Mouse (Mus musculus): ENCODE measurements around the gene Ugt1a5. TPM values are rescaled to one million over a fixed set of nuclear protein-coding genes. Genes with fewer than 3 reads are reported as not detected.

Ugt1a5 gene
- total RNA-seq, 1 experiment = not detected

DNA sequence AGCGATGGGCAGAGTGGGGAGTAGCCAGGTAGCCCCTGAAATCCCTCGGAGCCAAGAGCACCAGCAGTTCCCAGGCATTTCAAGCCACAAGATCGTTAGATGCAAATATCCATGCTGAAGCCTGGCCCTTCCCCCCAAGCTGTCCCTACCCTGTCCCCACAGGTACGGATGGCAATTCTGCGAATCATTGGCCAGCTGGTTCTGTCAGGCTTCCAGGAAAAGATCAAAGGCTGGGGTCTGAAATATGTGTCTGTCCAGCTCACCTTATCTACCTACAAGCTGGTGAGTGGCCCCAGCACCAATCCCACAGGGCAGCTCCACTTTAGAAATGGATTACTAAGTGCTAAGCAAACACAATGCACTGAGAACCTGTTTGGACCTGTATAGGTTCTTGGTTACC is 71.5 kb downstream of the Ugt1a5 start:
- H3K4me1 ChIP-seq (ENCODE audit: control insufficient read depth in 2 of 2, insufficient read depth in 2 of 2, low read length in 2 of 2, poor library complexity in 1 of 2) = no peaks in the 10 kb centered on the region
- in situ Hi-C loops (cut with MboI; ENCODE audit: low sequenced_read_pairs in 2 of 2, unreplicated experiment in 2 of 2) = no loop called here
- H3K4me3 ChIP-seq (ENCODE audit: insufficient read depth in 1 of 2, low read depth in 1 of 2, low read length in 2 of 2, poor library complexity in 1 of 2, severe bottlenecking in 1 of 2) = no peak overlapping the region
- DNase-seq (ENCODE audit: low read depth, low spot score) = no peak
- H3K9me3 ChIP-seq (ENCODE audit: control insufficient read depth, insufficient read depth, low read depth, low read length) = no peaks in the 10 kb centered on the region
- no peak for TF ChIP-seq ZC3H11A (IDR thresholded peaks at IDR 0.05; ENCODE audit: borderline replicate concordance, low read depth, low read length)
- no peak for TF ChIP-seq CHD2 (IDR thresholded peaks at IDR 0.05; ENCODE audit: low read depth, low read length)
- no peak for TF ChIP-seq MAFK (IDR thresholded peaks at IDR 0.05; ENCODE audit: insufficient read depth, low read depth, low read length)
- no peak for TF ChIP-seq HCFC1 (IDR thresholded peaks at IDR 0.05; ENCODE audit: borderline replicate concordance, insufficient read depth, low read length)
- no peak for TF ChIP-seq ZNF384 (IDR thresholded peaks at IDR 0.05; ENCODE audit: low read depth, low read length)
- H3K36me3 ChIP-seq (ENCODE audit: control insufficient read depth, insufficient read depth, low read length, poor library complexity, severe bottlenecking) = no peaks in the 10 kb centered on the region
- no peak overlapping the region for H3K27ac ChIP-seq (ENCODE audit: insufficient read depth, low read depth, low read length, poor library complexity, severe bottlenecking)
- no peak overlapping the region for H3K9ac ChIP-seq (ENCODE audit: insufficient read depth, low read depth, low read length, poor library complexity, severe bottlenecking)

- H3K9ac ChIP-seq (ENCODE audit: insufficient read depth, low read depth, low read length, poor library complexity, severe bottlenecking) = no peak overlapping the region
- no peak overlapping the region for H3K4me3 ChIP-seq (ENCODE audit: insufficient read depth in 1 of 2, low read depth in 1 of 2, low read length in 2 of 2, poor library complexity in 1 of 2, severe bottlenecking in 1 of 2)
- TF ChIP-seq CHD2 (IDR thresholded peaks at IDR 0.05; ENCODE audit: low read depth, low read length) = no peak
- TF ChIP-seq ZNF384 (IDR thresholded peaks at IDR 0.05; ENCODE audit: low read depth, low read length) = no peak
- TF ChIP-seq MAFK (IDR thresholded peaks at IDR 0.05; ENCODE audit: insufficient read depth, low read depth, low read length) = no peak
- TF ChIP-seq HCFC1 (IDR thresholded peaks at IDR 0.05; ENCODE audit: borderline replicate concordance, insufficient read depth, low read length) = no peak
- no peak for TF ChIP-seq ZC3H11A (IDR thresholded peaks at IDR 0.05; ENCODE audit: borderline replicate concordance, low read depth, low read length)
- no peak overlapping the region for H3K27ac ChIP-seq (ENCODE audit: insufficient read depth, low read depth, low read length, poor library complexity, severe bottlenecking)
- DNase-seq (ENCODE audit: low read depth, low spot score) = no peak
- H3K4me1 ChIP-seq (ENCODE audit: control insufficient read depth in 2 of 2, insufficient read depth in 2 of 2, low read length in 2 of 2, poor library complexity in 1 of 2) = no peaks in the 10 kb centered on the region
- H3K9me3 ChIP-seq (ENCODE audit: control insufficient read depth, insufficient read depth, low read depth, low read length) = no peaks in the 10 kb centered on the region
- in situ Hi-C loops (cut with MboI; ENCODE audit: low sequenced_read_pairs in 2 of 2, unreplicated experiment in 2 of 2) = no loop called here
- H3K36me3 ChIP-seq (ENCODE audit: control insufficient read depth, insufficient read depth, low read length, poor library complexity, severe bottlenecking) = no peaks in the 10 kb centered on the region
Measured at GRCm38 (mm10) chr1:88238771-88239170, 73.0 kb downstream of the Ugt1a5 start.

- H3K27ac ChIP-seq (ENCODE audit: insufficient read depth, low read depth, low read length, poor library complexity, severe bottlenecking) = no peak overlapping the region
- H3K36me3 ChIP-seq (ENCODE audit: control insufficient read depth, insufficient read depth, low read length, poor library complexity, severe bottlenecking) = no peaks in the 10 kb centered on the region
- no peak overlapping the region for H3K9ac ChIP-seq (ENCODE audit: insufficient read depth, low read depth, low read length, poor library complexity, severe bottlenecking)
- in situ Hi-C loops (cut with MboI; ENCODE audit: low sequenced_read_pairs in 2 of 2, unreplicated experiment in 2 of 2) = no loop called here
- H3K4me1 ChIP-seq (ENCODE audit: control insufficient read depth in 2 of 2, insufficient read depth in 2 of 2, low read length in 2 of 2, poor library complexity in 1 of 2) = no peaks in the 10 kb centered on the region
- H3K4me3 ChIP-seq (ENCODE audit: insufficient read depth in 1 of 2, low read depth in 1 of 2, low read length in 2 of 2, poor library complexity in 1 of 2, severe bottlenecking in 1 of 2) = no peak overlapping the region
- no peak for DNase-seq (ENCODE audit: low read depth, low spot score)
- TF ChIP-seq ZC3H11A (IDR thresholded peaks at IDR 0.05; ENCODE audit: borderline replicate concordance, low read depth, low read length) = no peak
- no peaks in the 10 kb centered on the region for H3K9me3 ChIP-seq (ENCODE audit: control insufficient read depth, insufficient read depth, low read depth, low read length)
Measured at GRCm38 (mm10) chr1:88240072-88240471, 74.3 kb downstream of the Ugt1a5 start.

DNA sequence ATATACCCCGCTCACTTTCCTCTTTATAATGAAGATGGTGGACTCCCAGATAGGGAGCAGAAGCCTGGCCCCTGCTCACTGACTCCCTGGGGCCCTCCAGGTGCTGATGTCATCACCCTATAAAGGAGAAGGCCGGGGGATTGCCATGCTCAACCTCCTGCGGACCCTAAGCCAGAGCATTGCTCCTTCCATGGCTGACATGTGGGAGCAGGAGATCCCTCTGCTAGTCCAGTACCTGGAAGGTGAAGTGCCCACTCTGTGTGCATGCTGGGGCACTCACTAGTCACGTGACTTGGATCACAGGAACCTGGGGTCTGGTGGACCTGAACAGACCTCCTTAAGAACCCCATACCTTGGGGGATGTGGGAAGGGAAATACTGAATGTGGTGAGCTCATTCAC is 74.8 kb downstream of the Ugt1a5 start:
- no peak for TF ChIP-seq ZC3H11A (IDR thresholded peaks at IDR 0.05; ENCODE audit: borderline replicate concordance, low read depth, low read length)
- TF ChIP-seq MAFK (IDR thresholded peaks at IDR 0.05; ENCODE audit: insufficient read depth, low read depth, low read length) = no peak
- no peak for TF ChIP-seq CHD2 (IDR thresholded peaks at IDR 0.05; ENCODE audit: low read depth, low read length)
- TF ChIP-seq ZNF384 (IDR thresholded peaks at IDR 0.05; ENCODE audit: low read depth, low read length) = no peak
- no peak for TF ChIP-seq HCFC1 (IDR thresholded peaks at IDR 0.05; ENCODE audit: borderline replicate concordance, insufficient read depth, low read length)
- H3K9ac ChIP-seq (ENCODE audit: insufficient read depth, low read depth, low read length, poor library complexity, severe bottlenecking) = no peak overlapping the region
- H3K9me3 ChIP-seq (ENCODE audit: control insufficient read depth, insufficient read depth, low read depth, low read length) = no peaks in the 10 kb centered on the region
- in situ Hi-C loops (cut with MboI; ENCODE audit: low sequenced_read_pairs in 2 of 2, unreplicated experiment in 2 of 2) = no loop called here
- no peak overlapping the region for H3K27ac ChIP-seq (ENCODE audit: insufficient read depth, low read depth, low read length, poor library complexity, severe bottlenecking)
- no peak for DNase-seq (ENCODE audit: low read depth, low spot score)
- H3K36me3 ChIP-seq (ENCODE audit: control insufficient read depth, insufficient read depth, low read length, poor library complexity, severe bottlenecking) = no peaks in the 10 kb centered on the region
- no peaks in the 10 kb centered on the region for H3K4me1 ChIP-seq (ENCODE audit: control insufficient read depth in 2 of 2, insufficient read depth in 2 of 2, low read length in 2 of 2, poor library complexity in 1 of 2)
- no peak overlapping the region for H3K4me3 ChIP-seq (ENCODE audit: insufficient read depth in 1 of 2, low read depth in 1 of 2, low read length in 2 of 2, poor library complexity in 1 of 2, severe bottlenecking in 1 of 2)

- no peaks in the 10 kb centered on the region for H3K9me3 ChIP-seq (ENCODE audit: control insufficient read depth, insufficient read depth, low read depth, low read length)
- TF ChIP-seq ZNF384 (IDR thresholded peaks at IDR 0.05; ENCODE audit: low read depth, low read length) (no peak), HCFC1 (IDR thresholded peaks at IDR 0.05; ENCODE audit: borderline replicate concordance, insufficient read depth, low read length) (no peak), CHD2 (IDR thresholded peaks at IDR 0.05; ENCODE audit: low read depth, low read length) (no peak), ZC3H11A (IDR thresholded peaks at IDR 0.05; ENCODE audit: borderline replicate concordance, low read depth, low read length) (no peak), MAFK (IDR thresholded peaks at IDR 0.05; ENCODE audit: insufficient read depth, low read depth, low read length) (no peak)
- in situ Hi-C loops (cut with MboI; ENCODE audit: low sequenced_read_pairs in 2 of 2, unreplicated experiment in 2 of 2) = no loop called here
Measured at GRCm38 (mm10) chr1:88243861-88244260, 78.0 kb downstream of the Ugt1a5 start.

More at GRCm38 (mm10) chr1:88243861-88244260, 78.0 kb downstream of the Ugt1a5 start:
- no peaks in the 10 kb centered on the region for H3K4me1 ChIP-seq (ENCODE audit: control insufficient read depth in 2 of 2, insufficient read depth in 2 of 2, low read length in 2 of 2, poor library complexity in 1 of 2)
- no peak overlapping the region for H3K4me3 ChIP-seq (ENCODE audit: insufficient read depth in 1 of 2, low read depth in 1 of 2, low read length in 2 of 2, poor library complexity in 1 of 2, severe bottlenecking in 1 of 2)
- no peak overlapping the region for H3K9ac ChIP-seq (ENCODE audit: insufficient read depth, low read depth, low read length, poor library complexity, severe bottlenecking)
- no peaks in the 10 kb centered on the region for H3K36me3 ChIP-seq (ENCODE audit: control insufficient read depth, insufficient read depth, low read length, poor library complexity, severe bottlenecking)
- H3K27ac ChIP-seq (ENCODE audit: insufficient read depth, low read depth, low read length, poor library complexity, severe bottlenecking) = no peak overlapping the region
- no peak for DNase-seq (ENCODE audit: low read depth, low spot score)

Data from ES-E14 (cell line).